Mouse (Mus musculus): ENCODE measurements around the gene Tcea3. TPM values are rescaled to one million over a fixed set of nuclear protein-coding genes. Genes with fewer than 3 reads are reported as not detected.
A peak's percentile ranks its signal among the peaks of the same experiment; 100 is the strongest.

Tcea3 gene
- total and polyA plus RNA-seq, 3 experiments = 46.9 to 138 (median 112) TPM

DNA sequence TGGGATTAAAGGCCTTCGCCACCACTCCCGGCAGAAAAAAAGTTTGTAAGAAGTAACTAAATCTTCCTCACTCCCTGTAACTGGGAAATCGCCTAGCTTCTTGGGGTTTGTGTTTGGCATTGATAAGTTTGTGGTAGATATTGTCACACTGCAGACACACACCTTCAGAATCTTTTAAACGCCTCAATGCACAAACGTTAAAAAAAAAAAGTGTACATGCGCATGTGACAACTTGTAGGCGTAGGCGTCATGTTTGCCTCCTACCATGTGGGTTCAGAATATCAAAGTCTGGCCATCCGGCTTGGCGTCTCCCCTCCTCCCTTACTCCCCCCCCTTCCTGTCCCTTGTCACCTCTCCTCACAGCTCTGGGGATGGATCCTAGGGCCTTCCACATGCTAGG lies 9.2 kb downstream of the Tcea3 start:
- Histone ChIP-seq H3K27me3 (ENCODE audit: control insufficient read depth, insufficient read depth, low read length) (no peaks in the 10 kb centered on the region), H3K4me1 (ENCODE audit: control insufficient read depth, insufficient read depth, low read length) (peaks cover 6% of the 10 kb centered on the region), H3K27ac (no peak overlapping the region), H3K36me3 (ENCODE audit: control insufficient read depth, insufficient read depth, low read length) (no peaks in the 10 kb centered on the region), H3K79me2 (replicated peaks; ENCODE audit: control insufficient read depth, insufficient read depth, low read length) (no peaks in the 10 kb centered on the region), H3K9ac (ENCODE audit: low read depth, low read length) (no peak overlapping the region), H3K4me3 (no peak overlapping the region)
- TF ChIP-seq EP300 (IDR thresholded peaks at IDR 0.05; ENCODE audit: insufficient read depth, low read depth, low read length) (no peak), CTCF (IDR thresholded peaks at IDR 0.05) (no peak), POLR2A (IDR thresholded peaks at IDR 0.05; ENCODE audit: insufficient read depth, low read depth, low read length) (no peak)
- 54% methylated on average over 10 of the region's 10 CpGs for WGBS
- DNase-seq = no peak
- intact Hi-C loops (cut with DNase I) = no loop called here

DNA sequence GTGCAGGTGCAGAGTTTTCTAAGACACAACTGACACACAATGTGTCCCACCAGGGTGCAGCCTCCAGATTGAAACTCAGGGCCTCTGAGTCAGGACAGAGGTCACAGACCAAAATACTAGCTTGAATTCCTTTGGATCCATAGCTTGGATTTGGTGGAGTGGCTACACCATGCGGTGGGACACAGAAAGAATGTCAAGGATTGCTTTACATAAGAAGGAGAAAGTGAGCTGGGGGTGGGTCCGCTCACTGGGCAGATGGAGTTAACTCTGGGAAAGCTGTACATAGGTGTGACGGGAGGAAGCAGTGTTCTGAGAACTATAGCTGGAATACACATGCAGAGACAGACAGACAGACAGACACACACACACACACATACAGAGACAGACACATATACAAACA lies 12.4 kb downstream of the Tcea3 start:
- Histone ChIP-seq H3K79me2 (replicated peaks; ENCODE audit: control insufficient read depth, insufficient read depth, low read length) (no peaks in the 10 kb centered on the region), H3K9ac (ENCODE audit: low read depth, low read length) (no peak overlapping the region; the same call in 1 of the 2 replicates), H3K36me3 (ENCODE audit: control insufficient read depth, insufficient read depth, low read length) (no peaks in the 10 kb centered on the region), H3K4me3 (no peak overlapping the region), H3K27ac (peak overlapping the region; percentile 39), H3K4me1 (ENCODE audit: control insufficient read depth, insufficient read depth, low read length) (peaks cover 4% of the 10 kb centered on the region), H3K27me3 (ENCODE audit: control insufficient read depth, insufficient read depth, low read length) (no peaks in the 10 kb centered on the region)
- no peak for TF ChIP-seq EP300 (IDR thresholded peaks at IDR 0.05; ENCODE audit: insufficient read depth, low read depth, low read length)
- intact Hi-C loops (cut with DNase I) = loop anchor here (1.0 to 5.0 kb wide), 4 partner anchors 25 to 362 kb away; partner anchors contain the start of genes Lactbl1 and Zfp46
- WGBS = 52% methylated on average over 3 of the region's 3 CpGs
- no peak for DNase-seq

DNA sequence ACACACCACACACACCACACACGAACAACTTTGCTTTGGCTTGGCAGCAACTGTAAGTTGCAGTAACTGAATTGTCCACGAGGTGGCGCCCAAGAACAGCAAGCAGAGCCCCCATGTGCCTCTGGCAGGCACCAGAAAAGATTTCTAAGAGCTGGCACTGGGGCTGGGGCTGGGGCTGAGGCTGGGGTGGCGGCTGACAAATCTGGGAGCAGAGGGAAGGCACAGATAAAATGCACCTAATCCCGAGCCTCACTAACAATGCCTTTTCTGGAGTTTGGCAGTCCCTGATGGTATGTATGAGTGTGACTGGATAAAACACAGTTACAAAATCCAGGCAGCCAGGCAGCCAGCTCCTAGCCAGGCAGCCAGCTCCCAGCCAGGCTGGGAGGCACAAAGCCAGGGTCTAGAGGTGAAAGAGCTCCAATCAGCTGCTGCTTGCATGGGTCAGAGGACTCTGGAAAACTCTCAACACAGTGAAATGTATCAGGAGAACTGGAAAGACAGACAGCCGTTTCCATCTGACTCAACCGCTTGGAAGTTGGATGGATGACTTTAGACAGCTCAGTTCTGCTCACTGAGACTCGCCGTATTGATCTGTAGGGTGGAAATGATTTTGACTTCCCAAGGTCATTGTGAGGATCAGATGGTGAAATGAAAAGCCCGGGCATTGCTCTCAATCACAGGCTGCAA lies 13.1 kb downstream of the Tcea3 start:
- no peaks in the 10 kb centered on the region for H3K36me3 ChIP-seq (ENCODE audit: control insufficient read depth, insufficient read depth, low read length)
- intact Hi-C loops (cut with DNase I) = loop anchor here (1.0 to 5.0 kb wide), 4 partner anchors 24 to 362 kb away; partner anchors contain the start of genes Lactbl1 and Zfp46
- TF ChIP-seq CTCF (IDR thresholded peaks at IDR 0.05) (peak; percentile 69), EP300 (IDR thresholded peaks at IDR 0.05; ENCODE audit: insufficient read depth, low read depth, low read length) (peak; percentile 52; the same call in 1 of the 2 replicates), POLR2A (IDR thresholded peaks at IDR 0.05; ENCODE audit: insufficient read depth, low read depth, low read length) (peak; percentile 20; the same call in 1 of the 2 replicates)
- H3K9ac ChIP-seq (ENCODE audit: low read depth, low read length) = no peak overlapping the region; the same call in 1 of the 2 replicates
- DNase-seq = peak; percentile 85 to 89
- no peaks in the 10 kb centered on the region for H3K79me2 ChIP-seq (replicated peaks; ENCODE audit: control insufficient read depth, insufficient read depth, low read length)
- WGBS = 27% methylated on average over 10 of the region's 10 CpGs
- no peak overlapping the region for H3K4me3 ChIP-seq
- H3K27me3 ChIP-seq (ENCODE audit: control insufficient read depth, insufficient read depth, low read length) = no peaks in the 10 kb centered on the region
- peaks cover 4% of the 10 kb centered on the region for H3K4me1 ChIP-seq (ENCODE audit: control insufficient read depth, insufficient read depth, low read length)
- H3K27ac ChIP-seq = peak overlapping the region; percentile 85

DNA sequence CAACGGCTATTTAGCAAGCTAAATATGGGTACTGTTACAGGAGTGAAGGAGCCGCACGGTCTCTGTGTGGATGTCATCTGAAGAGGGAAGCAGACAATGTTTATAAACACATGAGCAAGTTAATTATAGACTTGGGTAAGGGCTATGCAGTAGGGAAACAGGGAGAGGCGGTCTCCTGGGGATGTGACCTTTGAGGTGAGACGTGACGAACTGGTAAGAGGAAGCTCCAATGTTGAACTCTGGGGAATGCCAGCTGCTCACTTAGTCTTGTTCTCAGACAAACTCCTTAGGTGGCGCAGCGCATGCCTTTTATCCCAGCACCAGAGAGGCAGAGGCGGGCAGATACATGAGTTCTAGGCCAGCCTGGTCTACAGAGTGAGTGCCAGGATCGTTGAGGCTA lies 14.4 kb downstream of the Tcea3 start:
- peaks cover 4% of the 10 kb centered on the region for H3K4me1 ChIP-seq (ENCODE audit: control insufficient read depth, insufficient read depth, low read length)
- H3K79me2 ChIP-seq (replicated peaks; ENCODE audit: control insufficient read depth, insufficient read depth, low read length) = no peaks in the 10 kb centered on the region
- no peak overlapping the region for H3K9ac ChIP-seq (ENCODE audit: low read depth, low read length)
- peak overlapping the region; percentile 85 for H3K27ac ChIP-seq
- H3K4me3 ChIP-seq = no peak overlapping the region
- peak in 1 of 2 experiments; percentile 54 for DNase-seq
- TF ChIP-seq POLR2A (IDR thresholded peaks at IDR 0.05; ENCODE audit: insufficient read depth, low read depth, low read length) = no peak
- TF ChIP-seq EP300 (IDR thresholded peaks at IDR 0.05; ENCODE audit: insufficient read depth, low read depth, low read length) = 0 out of 2 replicates have a peak, but pooled peaks have one; percentile 56
- intact Hi-C loops (cut with DNase I) = loop anchor here (2.0 to 5.0 kb wide), 3 partner anchors 23 to 360 kb away; partner anchors contain the start of genes Lactbl1 and Zfp46
- WGBS = 36% methylated on average over 10 of the region's 10 CpGs
- no peaks in the 10 kb centered on the region for H3K36me3 ChIP-seq (ENCODE audit: control insufficient read depth, insufficient read depth, low read length)
- no peaks in the 10 kb centered on the region for H3K27me3 ChIP-seq (ENCODE audit: control insufficient read depth, insufficient read depth, low read length)

DNA sequence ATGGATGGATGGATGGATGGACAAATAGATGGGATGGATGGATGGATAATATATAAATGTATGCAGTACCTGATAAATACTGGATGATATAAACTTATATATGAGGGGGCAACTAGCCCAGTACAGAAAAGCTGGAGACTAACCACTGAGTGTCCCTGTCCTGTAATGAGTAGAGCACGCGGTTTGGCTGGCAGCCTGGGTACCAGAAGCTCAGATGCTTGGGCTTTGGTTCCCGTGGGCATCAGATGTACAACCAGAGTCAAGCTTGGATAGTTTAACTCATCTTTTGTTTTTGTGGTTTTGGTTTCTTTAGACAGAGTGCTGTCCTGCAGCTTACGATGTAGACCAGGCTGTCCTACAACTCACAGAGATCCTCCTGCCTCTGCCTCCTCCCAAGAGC lies 16.0 kb downstream of the Tcea3 start:
- 89% methylated on average over 4 of the region's 4 CpGs for WGBS
- Histone ChIP-seq H3K27ac (no peak overlapping the region), H3K4me1 (ENCODE audit: control insufficient read depth, insufficient read depth, low read length) (peaks cover 4% of the 10 kb centered on the region), H3K4me3 (no peak overlapping the region), H3K9ac (ENCODE audit: low read depth, low read length) (no peak overlapping the region), H3K36me3 (ENCODE audit: control insufficient read depth, insufficient read depth, low read length) (no peaks in the 10 kb centered on the region), H3K79me2 (replicated peaks; ENCODE audit: control insufficient read depth, insufficient read depth, low read length) (no peaks in the 10 kb centered on the region), H3K27me3 (ENCODE audit: control insufficient read depth, insufficient read depth, low read length) (no peaks in the 10 kb centered on the region)
- TF ChIP-seq POLR2A (IDR thresholded peaks at IDR 0.05; ENCODE audit: insufficient read depth, low read depth, low read length) = no peak
- intact Hi-C loops (cut with DNase I) = loop anchor here (5.0 kb wide), 2 partner anchors 34 to 359 kb away; partner anchors contain the start of gene Lactbl1
- DNase-seq = no peak

DNA sequence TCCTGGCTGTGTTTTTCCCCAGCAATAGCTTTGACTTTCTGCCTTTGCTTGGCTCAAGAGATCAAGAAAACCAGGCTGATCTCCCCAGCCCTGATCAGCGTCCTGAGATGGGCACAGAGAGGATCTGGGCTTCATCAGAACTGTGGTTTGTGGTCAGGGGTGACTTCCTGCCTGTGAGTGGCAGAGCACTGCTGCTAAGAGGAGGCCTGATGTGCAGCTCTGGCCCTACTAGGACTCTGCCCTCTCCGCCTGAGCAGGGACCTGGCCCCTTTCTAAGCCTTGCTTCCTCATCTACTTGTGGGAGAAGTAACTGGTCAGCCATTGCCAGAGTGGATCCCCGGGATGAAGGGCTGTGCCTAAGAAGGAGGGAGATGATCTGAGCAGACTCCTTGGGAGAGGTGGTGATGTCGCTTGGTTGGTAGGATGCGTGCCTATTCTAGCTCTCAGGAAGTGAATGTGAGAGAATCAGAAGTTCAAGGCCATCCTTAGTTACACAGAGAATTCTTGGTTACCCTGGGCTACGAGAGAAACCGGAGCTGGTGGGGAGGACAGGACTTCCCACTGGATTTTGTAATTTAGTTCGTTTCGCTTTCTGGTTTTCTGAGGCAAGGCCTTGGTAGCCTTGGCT lies 19.3 kb downstream of the Tcea3 start:
- Histone ChIP-seq H3K4me3 (no peak overlapping the region), H3K4me1 (ENCODE audit: control insufficient read depth, insufficient read depth, low read length) (peaks cover 4% of the 10 kb centered on the region; the same call in 1 of the 2 replicates), H3K27ac (no peak overlapping the region), H3K36me3 (ENCODE audit: control insufficient read depth, insufficient read depth, low read length) (no peaks in the 10 kb centered on the region), H3K27me3 (ENCODE audit: control insufficient read depth, insufficient read depth, low read length) (no peaks in the 10 kb centered on the region), H3K9ac (ENCODE audit: low read depth, low read length) (no peak overlapping the region), H3K79me2 (replicated peaks; ENCODE audit: control insufficient read depth, insufficient read depth, low read length) (no peaks in the 10 kb centered on the region)
- WGBS = 73% methylated on average over 9 of the region's 9 CpGs
- intact Hi-C loops (cut with DNase I) = no loop called here
- TF ChIP-seq EP300 (IDR thresholded peaks at IDR 0.05; ENCODE audit: insufficient read depth, low read depth, low read length) = no peak
- no peak for TF ChIP-seq POLR2A (IDR thresholded peaks at IDR 0.05; ENCODE audit: insufficient read depth, low read depth, low read length)
- TF ChIP-seq CTCF (IDR thresholded peaks at IDR 0.05) = no peak
- peak in 1 of 2 experiments; percentile 45 for DNase-seq
